Mouse (Mus musculus): ENCODE data around the gene Ifne.

Ifne gene

GRCm38 (mm10) chr4:88880101-88880500 is at the start of gene Ifne:
Gene Ifne, minus strand, starts transcription at chr4:88880201.
- no peak for DNase-seq

- no peak for DNase-seq
These were observed 48.5 kb upstream of the Ifne start for GRCm38 (mm10) chr4:88928341-88929102.

GRCm38 (mm10) chr4:88927850-88928249 is 47.8 kb upstream of the Ifne start:
- DNase-seq, result no peak

GRCm38 (mm10) chr4:88926637-88927036 is 46.6 kb upstream of the Ifne start:
- no peak for DNase-seq

DNA sequence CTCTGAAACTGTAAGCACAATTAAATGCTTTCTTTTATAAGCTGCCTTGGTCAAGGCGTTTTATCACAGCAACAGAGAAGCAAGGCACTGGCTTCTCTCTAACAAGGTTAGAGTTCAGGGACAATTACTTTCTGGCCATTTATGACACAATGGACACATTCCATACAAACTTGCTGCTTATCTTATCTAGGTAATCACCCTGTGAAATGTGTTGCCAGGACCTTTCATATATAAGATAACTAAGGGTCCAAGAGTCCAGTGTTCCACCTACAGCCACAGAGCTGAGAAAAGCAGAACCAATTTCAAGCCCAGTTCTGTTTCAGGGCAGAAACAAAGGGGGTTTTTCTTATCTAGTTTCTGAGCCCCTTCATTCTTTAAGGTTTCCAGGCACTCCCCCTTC is 46.1 kb upstream of the Ifne start:
- DNase-seq, result no peak

DNA sequence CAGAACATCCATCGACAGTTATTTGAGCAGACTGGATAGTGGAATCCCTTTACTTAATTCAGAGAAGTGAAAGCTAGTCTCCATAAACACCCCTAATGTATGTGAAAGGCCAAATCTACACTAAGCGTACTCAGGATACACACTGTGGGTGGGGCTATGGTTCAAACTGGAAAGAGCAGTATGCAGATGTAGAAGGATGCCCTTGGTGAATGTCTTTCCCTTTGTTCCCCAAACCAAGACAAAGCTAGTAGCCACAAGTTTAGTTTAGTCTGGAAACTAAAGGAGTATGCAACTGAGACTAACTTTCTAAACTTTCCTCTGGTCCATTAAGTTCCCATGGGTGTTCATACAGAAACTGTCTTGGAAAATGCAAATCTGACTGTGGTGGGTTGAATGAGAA is 45.5 kb upstream of the Ifne start:
- no peak for DNase-seq

GRCm38 (mm10) chr4:88921280-88921679 is 41.3 kb upstream of the Ifne start:
- no peak for DNase-seq

DNA sequence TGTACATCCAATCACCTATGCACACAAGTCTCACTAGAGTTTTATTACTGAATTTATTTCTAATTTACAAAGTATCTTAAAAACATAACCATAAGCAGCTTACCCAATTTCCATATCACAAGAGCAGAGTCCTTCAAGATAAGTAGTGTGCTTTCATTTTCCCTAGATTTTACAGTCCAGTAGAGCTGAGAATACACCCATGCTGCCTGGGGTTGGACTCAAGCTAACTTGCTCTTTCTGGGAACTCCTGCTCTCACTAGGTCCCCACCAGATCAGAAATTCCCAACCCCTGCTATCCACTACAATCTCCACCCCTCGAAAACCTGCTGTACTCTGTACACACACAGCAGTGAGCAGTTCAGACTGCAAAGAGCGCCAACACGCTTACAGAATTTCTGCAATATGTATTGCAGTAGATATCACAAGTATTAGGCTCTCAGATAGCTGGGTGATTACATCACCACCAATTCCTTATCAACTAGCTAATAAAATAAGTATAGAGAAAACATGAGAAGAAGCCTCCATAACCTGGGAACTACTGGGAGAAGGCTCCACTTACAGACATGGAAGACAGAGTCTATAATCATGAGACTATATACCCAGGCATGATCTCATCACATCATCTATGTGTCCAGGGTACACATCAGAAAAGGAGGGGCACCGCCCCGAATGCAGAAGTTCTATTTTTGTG is 37.9 kb upstream of the Ifne start:
- DNase-seq, result no peak

GRCm38 (mm10) chr4:88916306-88916705 is 36.3 kb upstream of the Ifne start:
- DNase-seq, result no peak

GRCm38 (mm10) chr4:88913984-88914383 is 34.0 kb upstream of the Ifne start:
- no peak for DNase-seq

GRCm38 (mm10) chr4:88912882-88913281 is 32.9 kb upstream of the Ifne start:
- no peak for DNase-seq

DNA sequence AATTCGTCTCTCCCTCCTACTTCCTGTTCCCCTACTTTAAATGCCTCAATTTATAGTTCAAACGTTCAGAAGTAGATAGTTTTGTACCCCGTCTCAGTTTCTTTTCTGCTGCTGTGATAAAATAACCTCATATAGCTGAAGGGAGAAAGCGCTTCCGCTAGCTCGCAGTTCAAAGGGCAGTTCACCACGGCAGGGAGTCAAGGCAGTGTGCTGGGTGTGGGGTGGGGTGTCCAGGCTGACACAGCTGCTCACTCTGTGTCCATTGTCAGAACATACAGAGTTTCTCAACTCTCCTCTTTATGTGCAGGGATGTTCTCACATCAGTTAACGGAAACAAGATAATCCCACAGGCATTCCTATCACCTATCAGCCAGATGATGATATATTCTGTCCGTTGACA is 32.2 kb upstream of the Ifne start:
- DNase-seq, result no peak

DNA sequence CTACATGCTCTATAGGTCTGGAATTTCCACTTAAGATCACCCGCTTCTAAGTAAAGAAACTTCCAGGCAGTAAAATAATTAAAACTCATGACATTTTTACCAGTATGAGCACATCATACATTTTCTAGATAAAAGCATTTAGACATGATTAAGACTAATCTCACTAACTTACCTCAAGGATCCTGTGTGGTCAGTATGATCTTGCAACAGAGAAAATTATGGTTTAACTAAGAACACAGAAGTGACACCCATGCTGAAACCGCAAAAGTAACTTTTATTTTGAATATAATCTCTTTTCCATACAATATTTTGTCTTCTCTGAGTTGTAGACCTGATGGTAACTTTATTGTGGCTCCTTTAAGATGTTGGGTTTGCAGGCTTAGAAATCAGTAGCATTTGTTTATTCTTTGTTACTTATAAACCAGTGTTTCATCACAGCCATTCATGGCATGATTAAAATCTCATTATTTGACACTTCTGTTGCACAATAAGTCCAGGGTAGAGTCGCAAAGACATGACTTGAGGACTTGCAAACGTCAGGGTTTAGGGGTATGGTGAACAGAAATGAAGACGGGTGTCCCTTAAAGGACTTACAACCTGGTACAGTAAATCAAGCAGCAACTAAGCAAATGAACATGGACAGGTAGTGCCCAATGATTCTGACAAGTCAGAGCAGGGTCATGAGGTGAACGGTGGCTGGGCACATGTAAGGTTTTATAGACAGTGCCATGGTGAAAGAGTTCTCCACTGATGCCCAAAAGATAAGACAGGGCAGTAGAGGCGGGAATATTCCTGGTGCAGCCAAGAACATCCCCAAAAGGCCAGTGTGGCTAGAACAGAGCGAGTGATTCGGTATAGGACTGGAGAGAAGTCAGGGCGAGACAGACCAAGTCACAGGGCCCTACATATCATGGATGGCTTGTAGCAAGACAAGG is 29.9 kb upstream of the Ifne start:
- DNase-seq, result no peak

DNA sequence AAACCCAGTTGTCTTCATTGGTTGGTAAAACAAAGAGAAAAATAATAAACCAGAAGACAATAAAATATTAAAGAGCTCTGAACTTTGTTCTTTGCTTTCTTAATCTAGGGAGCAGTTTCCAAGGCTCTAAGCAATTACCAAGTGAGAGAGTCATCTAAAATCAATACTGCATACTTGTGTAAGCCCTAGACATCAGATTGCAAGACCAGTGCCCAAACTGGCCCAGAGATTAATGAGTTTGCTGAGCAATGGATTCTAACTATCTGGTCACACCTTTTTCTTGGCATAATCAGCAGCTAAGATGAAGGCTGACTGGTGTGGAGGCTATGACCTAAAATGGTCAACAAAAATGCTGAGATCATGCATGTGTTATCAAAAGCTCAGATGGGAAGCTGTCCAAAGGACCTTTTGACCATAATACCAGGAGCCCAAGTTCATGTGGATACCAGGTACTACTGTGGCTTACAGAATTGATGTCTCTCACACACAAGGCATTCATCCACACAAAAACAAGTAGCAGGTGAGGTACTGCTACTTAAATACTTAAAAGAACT is 13.3 kb upstream of the Ifne start:
- DNase-seq, result no peak

DNA sequence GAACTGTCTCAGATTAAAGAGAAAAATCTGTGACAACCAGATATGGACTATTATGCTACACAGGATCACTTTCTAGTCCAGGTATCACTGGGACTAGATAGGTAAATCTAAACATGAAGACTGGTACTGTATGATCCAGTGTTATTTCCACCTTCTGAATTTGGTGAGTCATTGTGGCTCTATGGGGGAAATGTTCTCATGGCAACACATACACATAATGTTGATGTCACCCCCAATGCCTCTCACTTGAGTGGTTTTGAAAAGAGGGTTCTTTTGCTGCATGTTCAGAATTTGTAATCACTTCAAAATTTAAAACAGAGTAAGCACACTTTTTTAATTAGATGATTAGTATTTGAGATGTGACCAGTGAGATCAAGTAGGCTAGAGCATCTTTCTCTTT is 8.2 kb upstream of the Ifne start:
- DNase-seq, result no peak

GRCm38 (mm10) chr4:88878772-88879171 is 1.2 kb downstream of the Ifne start:
- no peak for DNase-seq

GRCm38 (mm10) chr4:88878246-88878645 is 1.8 kb downstream of the Ifne start:
- no peak for DNase-seq

- DNase-seq, result no peak
These were observed 3.5 kb downstream of the Ifne start for GRCm38 (mm10) chr4:88876520-88876919.

GRCm38 (mm10) chr4:88875435-88876095 is 4.4 kb downstream of the Ifne start:
- DNase-seq, result no peak

DNA sequence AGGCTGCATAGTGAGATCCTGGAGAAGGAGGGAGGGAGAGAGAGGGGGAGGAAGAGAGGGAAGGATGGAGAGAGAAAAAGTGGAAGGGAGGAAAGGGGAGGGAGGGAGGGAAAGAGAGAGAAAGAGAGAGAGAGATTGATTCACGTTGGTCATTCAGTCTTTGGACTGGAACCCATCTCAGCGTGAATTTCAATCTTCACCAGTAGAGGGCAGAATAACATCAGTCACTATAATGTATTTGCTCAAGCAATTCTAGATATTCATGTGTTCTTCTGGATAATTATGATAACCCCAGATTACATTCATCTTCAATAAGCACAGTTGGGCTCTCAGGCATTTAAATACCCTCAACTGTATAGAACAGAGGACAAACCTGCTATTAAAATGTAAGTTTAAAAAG is 7.3 kb downstream of the Ifne start:
- peak; percentile 10 for DNase-seq

- no peak for DNase-seq
These were observed 11.8 kb downstream of the Ifne start for GRCm38 (mm10) chr4:88867926-88868911.
